Mouse (Mus musculus): Measurements from ENCODE around the gene Gprc5b. TPM values are rescaled to one million over a fixed set of nuclear protein-coding genes. Genes with fewer than 3 reads are reported as not detected.

Gprc5b gene
- total and polyA plus RNA-seq, 2 experiments: 0.17 to 0.37 TPM

DNA sequence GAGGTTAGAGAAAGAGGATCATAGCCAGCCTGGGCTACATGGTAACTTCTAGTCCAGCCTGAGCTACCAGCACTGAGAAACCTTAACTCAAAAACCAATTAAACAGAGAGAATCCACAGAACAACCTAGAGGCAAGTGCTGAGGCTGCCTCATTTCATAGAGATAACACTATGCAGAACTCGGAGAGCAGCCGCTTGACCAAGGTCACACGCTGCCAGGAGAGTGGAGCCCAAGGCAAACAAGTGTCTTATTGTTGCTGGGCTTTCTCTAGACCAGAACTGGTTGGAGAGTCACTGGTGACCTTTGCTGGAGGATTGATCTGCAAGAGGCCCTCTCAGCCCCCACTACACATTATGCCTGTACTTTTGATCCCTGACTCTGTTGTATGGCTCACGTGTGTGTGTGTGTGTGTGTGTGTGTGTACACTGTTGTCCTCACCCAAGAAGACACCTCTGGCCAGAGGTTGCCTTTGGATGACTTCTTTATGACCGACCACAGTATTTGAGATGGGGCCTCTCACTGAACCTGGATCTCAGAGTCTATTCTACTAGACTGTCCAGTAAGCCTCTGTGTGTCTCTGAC is 5.6 kb downstream of the Gprc5b start:
- Histone ChIP-seq H3K79me2 (ENCODE audit: control insufficient read depth, insufficient read depth, low read length) (no peaks in the 10 kb centered on the region), H3K4me3 (ENCODE audit: insufficient read depth, low read depth, low read length) (no peak overlapping the region), H3K36me3 (ENCODE audit: control insufficient read depth, insufficient read depth, low read length) (no peaks in the 10 kb centered on the region), H3K9ac (ENCODE audit: low read depth, low read length) (no peak overlapping the region), H3K27me3 (ENCODE audit: control insufficient read depth, insufficient read depth, low read length) (peaks cover 8% of the 10 kb centered on the region), H3K4me1 (ENCODE audit: control insufficient read depth, insufficient read depth, low read length) (no peaks in the 10 kb centered on the region), H3K27ac (replicated peaks; ENCODE audit: insufficient read depth, low read depth, low read length) (no peak overlapping the region)
- no peak for DNase-seq (ENCODE audit: extremely low read depth, low read depth, low spot score)
- TF ChIP-seq POLR2A (IDR thresholded peaks at IDR 0.05; ENCODE audit: extremely low read depth, insufficient read depth, low read length) (no peak), CTCF (IDR thresholded peaks at IDR 0.05; ENCODE audit: low read depth, low read length) (no peak)
- 73% methylated on average over 5 of the region's 5 CpGs for WGBS

- H3K79me2 ChIP-seq (ENCODE audit: control insufficient read depth, insufficient read depth, low read length): no peaks in the 10 kb centered on the region
- DNase-seq (ENCODE audit: extremely low read depth, low read depth, low spot score): no peak
- H3K27me3 ChIP-seq (ENCODE audit: control insufficient read depth, insufficient read depth, low read length): no peaks in the 10 kb centered on the region
- no peak for TF ChIP-seq CTCF (IDR thresholded peaks at IDR 0.05; ENCODE audit: low read depth, low read length)
- no peak for TF ChIP-seq POLR2A (IDR thresholded peaks at IDR 0.05; ENCODE audit: extremely low read depth, insufficient read depth, low read length)
- no peaks in the 10 kb centered on the region for H3K36me3 ChIP-seq (ENCODE audit: control insufficient read depth, insufficient read depth, low read length)
- H3K4me1 ChIP-seq (ENCODE audit: control insufficient read depth, insufficient read depth, low read length): no peaks in the 10 kb centered on the region; the same call in 1 of the 2 replicates
- H3K27ac ChIP-seq (replicated peaks; ENCODE audit: insufficient read depth, low read depth, low read length): no peak overlapping the region
- no peak overlapping the region for H3K4me3 ChIP-seq (ENCODE audit: insufficient read depth, low read depth, low read length)
- no peak overlapping the region for H3K9ac ChIP-seq (ENCODE audit: low read depth, low read length)
- WGBS: 82% methylated on average over 4 of the region's 4 CpGs
Observed at GRCm38 (mm10) chr7:118986369-118986768, 8.6 kb downstream of the Gprc5b start.

DNA sequence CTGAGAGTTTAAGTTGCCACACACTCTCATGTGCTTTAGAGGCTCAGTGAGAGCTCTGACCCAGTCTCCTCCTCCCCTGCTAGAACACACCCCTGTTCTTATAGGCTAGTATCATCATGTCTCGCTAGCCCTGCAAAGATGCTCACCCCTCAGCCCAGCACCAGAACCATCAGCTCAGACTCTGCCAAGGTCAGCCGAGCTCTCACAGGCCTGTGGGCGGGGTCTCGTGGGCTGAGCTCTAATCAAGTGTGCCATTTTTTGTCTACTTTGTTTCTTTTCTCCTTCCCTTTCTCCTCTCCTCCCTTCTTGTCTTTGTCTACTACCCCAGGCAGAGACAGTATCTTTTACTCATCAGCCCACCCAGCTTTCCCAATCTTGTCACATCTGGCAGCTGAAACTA is 9.2 kb downstream of the Gprc5b start:
- TF ChIP-seq POLR2A (IDR thresholded peaks at IDR 0.05; ENCODE audit: extremely low read depth, insufficient read depth, low read length) (no peak), CTCF (IDR thresholded peaks at IDR 0.05; ENCODE audit: low read depth, low read length) (no peak)
- Histone ChIP-seq H3K27ac (replicated peaks; ENCODE audit: insufficient read depth, low read depth, low read length) (no peak overlapping the region), H3K9ac (ENCODE audit: low read depth, low read length) (no peak overlapping the region), H3K4me1 (ENCODE audit: control insufficient read depth, insufficient read depth, low read length) (no peaks in the 10 kb centered on the region; the same call in 1 of the 2 replicates), H3K4me3 (ENCODE audit: insufficient read depth, low read depth, low read length) (no peak overlapping the region), H3K79me2 (ENCODE audit: control insufficient read depth, insufficient read depth, low read length) (no peaks in the 10 kb centered on the region), H3K36me3 (ENCODE audit: control insufficient read depth, insufficient read depth, low read length) (no peaks in the 10 kb centered on the region), H3K27me3 (ENCODE audit: control insufficient read depth, insufficient read depth, low read length) (no peaks in the 10 kb centered on the region)
- WGBS: 86% methylated on average over 4 of the region's 4 CpGs
- DNase-seq (ENCODE audit: extremely low read depth, low read depth, low spot score): no peak

DNA sequence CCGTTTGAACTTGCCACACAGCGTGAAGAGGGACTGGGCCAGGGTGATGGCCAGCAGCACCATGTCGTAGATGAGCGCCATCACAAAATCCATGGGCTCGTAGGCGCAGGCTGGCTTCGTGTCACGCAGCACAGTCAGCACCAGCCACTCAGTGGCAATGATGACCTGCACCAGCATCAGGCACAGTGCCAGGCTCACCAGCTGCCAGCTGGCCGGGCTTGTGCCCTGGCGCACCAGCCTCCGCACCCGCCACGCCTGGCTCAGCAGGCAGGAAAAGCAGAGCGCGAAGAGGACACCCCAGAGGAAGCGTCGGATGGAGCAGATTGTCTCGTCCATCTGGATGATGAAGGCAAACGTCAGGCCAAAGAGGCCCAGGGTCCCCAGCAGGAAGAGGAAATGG is 11.1 kb downstream of the Gprc5b start:
- Histone ChIP-seq H3K36me3 (ENCODE audit: control insufficient read depth, insufficient read depth, low read length) (no peaks in the 10 kb centered on the region), H3K79me2 (ENCODE audit: control insufficient read depth, insufficient read depth, low read length) (no peaks in the 10 kb centered on the region), H3K27ac (replicated peaks; ENCODE audit: insufficient read depth, low read depth, low read length) (no peak overlapping the region), H3K4me3 (ENCODE audit: insufficient read depth, low read depth, low read length) (no peak overlapping the region), H3K27me3 (ENCODE audit: control insufficient read depth, insufficient read depth, low read length) (no peaks in the 10 kb centered on the region), H3K4me1 (ENCODE audit: control insufficient read depth, insufficient read depth, low read length) (no peaks in the 10 kb centered on the region; the same call in 1 of the 2 replicates), H3K9ac (ENCODE audit: low read depth, low read length) (no peak overlapping the region)
- TF ChIP-seq POLR2A (IDR thresholded peaks at IDR 0.05; ENCODE audit: extremely low read depth, insufficient read depth, low read length) (no peak), CTCF (IDR thresholded peaks at IDR 0.05; ENCODE audit: low read depth, low read length) (no peak)
- DNase-seq (ENCODE audit: extremely low read depth, low read depth, low spot score): peak; percentile 73
- WGBS: 55% methylated on average over 19 of the region's 19 CpGs

DNA sequence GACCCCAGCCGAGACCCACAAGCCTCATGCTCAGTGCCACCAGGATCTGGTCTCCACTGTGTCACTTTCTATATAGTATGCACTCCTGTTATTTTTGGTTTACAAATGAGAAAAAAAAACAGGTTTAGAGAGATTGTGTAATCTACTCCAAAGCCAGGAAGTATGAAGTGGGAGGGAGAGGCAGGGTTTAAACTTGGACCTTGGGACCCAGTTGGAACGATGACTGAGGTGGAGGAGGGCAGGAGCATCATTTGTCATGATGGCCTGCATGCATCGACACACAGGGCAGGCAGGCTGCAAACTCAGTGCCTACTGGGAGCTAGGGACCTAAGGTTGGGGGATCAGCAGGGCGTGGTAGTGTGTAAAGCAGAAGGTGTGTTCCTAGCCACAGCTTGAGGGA is 12.4 kb downstream of the Gprc5b start:
- H3K9ac ChIP-seq (ENCODE audit: low read depth, low read length): no peak overlapping the region
- WGBS: 44% methylated on average over 4 of the region's 4 CpGs
- no peaks in the 10 kb centered on the region; the same call in 1 of the 2 replicates for H3K4me1 ChIP-seq (ENCODE audit: control insufficient read depth, insufficient read depth, low read length)
- no peaks in the 10 kb centered on the region for H3K27me3 ChIP-seq (ENCODE audit: control insufficient read depth, insufficient read depth, low read length)
- H3K79me2 ChIP-seq (ENCODE audit: control insufficient read depth, insufficient read depth, low read length): no peaks in the 10 kb centered on the region
- no peak overlapping the region for H3K27ac ChIP-seq (replicated peaks; ENCODE audit: insufficient read depth, low read depth, low read length)
- peak; percentile 87 for DNase-seq (ENCODE audit: extremely low read depth, low read depth, low spot score)
- no peak overlapping the region for H3K4me3 ChIP-seq (ENCODE audit: insufficient read depth, low read depth, low read length)
- H3K36me3 ChIP-seq (ENCODE audit: control insufficient read depth, insufficient read depth, low read length): no peaks in the 10 kb centered on the region
- TF ChIP-seq POLR2A (IDR thresholded peaks at IDR 0.05; ENCODE audit: extremely low read depth, insufficient read depth, low read length): no peak
- TF ChIP-seq CTCF (IDR thresholded peaks at IDR 0.05; ENCODE audit: low read depth, low read length): no peak

DNA sequence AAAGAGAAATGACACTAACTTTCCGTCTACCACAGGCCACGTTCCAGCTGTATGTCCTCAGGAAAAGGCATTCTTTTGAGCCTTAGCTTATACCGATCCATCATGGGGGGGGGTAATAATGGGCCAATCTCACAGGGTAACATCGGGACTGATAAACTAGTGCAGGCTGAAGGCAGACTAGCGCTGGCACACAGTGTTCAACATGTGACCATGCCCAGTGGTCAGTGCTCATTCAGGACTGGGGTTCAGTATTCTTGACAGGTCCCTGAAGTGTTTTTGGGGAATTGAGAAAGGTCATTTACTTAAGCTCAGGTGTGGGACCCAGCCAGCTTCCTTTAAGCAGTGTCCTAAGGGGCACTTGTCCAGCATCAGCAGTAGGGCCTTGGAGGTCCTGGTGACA is 13.2 kb downstream of the Gprc5b start:
- WGBS: 91% methylated on average over 5 of the region's 5 CpGs

More for the DNA sequence above, 13.2 kb downstream of the Gprc5b start:
- no peaks in the 10 kb centered on the region for H3K36me3 ChIP-seq (ENCODE audit: control insufficient read depth, insufficient read depth, low read length)
- no peaks in the 10 kb centered on the region; the same call in 1 of the 2 replicates for H3K4me1 ChIP-seq (ENCODE audit: control insufficient read depth, insufficient read depth, low read length)
- H3K27ac ChIP-seq (replicated peaks; ENCODE audit: insufficient read depth, low read depth, low read length): no peak overlapping the region
- H3K4me3 ChIP-seq (ENCODE audit: insufficient read depth, low read depth, low read length): no peak overlapping the region
- TF ChIP-seq POLR2A (IDR thresholded peaks at IDR 0.05; ENCODE audit: extremely low read depth, insufficient read depth, low read length): no peak
- TF ChIP-seq CTCF (IDR thresholded peaks at IDR 0.05; ENCODE audit: low read depth, low read length): no peak
- no peak for DNase-seq (ENCODE audit: extremely low read depth, low read depth, low spot score)
- H3K9ac ChIP-seq (ENCODE audit: low read depth, low read length): no peak overlapping the region
- H3K79me2 ChIP-seq (ENCODE audit: control insufficient read depth, insufficient read depth, low read length): no peaks in the 10 kb centered on the region
- H3K27me3 ChIP-seq (ENCODE audit: control insufficient read depth, insufficient read depth, low read length): no peaks in the 10 kb centered on the region

Measured in liver, adult 2 months (tissue).